Mouse (Mus musculus) embryonic facial prominence, embryonic 13.5 days (tissue): Measurements from ENCODE around the gene Zmynd19. TPM values are rescaled to one million over a fixed set of nuclear protein-coding genes. Genes with fewer than 3 reads are reported as not detected.
"Not testable (repeated sequence)": the region's sequence is repeated elsewhere in the genome, so short reads cannot be mapped to it uniquely, and the experiment has no call there.

Experiments
- ATAC-seq: fragments of 200-750 bp; cut with Nextera tagmentation; 2 replicates; pipeline ENCODE4 v1.8.0; 2017; ENCODE audit warnings: low read depth; ENCODE audit not compliant: insufficient number of reproducible peaks, insufficient read depth, low FRiP score, low TSS enrichment
- H3K27ac ChIP-seq: fragments of 300-500 bp; sonication (generic); 2 replicates; pipeline ENCODE4 v1.5.1; 2015; ENCODE audit warnings: moderate library complexity, mild to moderate bottlenecking, inconsistent platforms
- H3K27me3 ChIP-seq: fragments of 300-500 bp; sonication (generic); 2 replicates; pipeline ENCODE4 v1.6.1; 2015; ENCODE audit warnings: mild to moderate bottlenecking, inconsistent platforms
- H3K36me3 ChIP-seq: fragments of 300-500 bp; sonication (generic); 2 replicates; pipeline ENCODE4 v1.6.1; 2015; ENCODE audit warnings: mild to moderate bottlenecking, inconsistent platforms
- H3K4me1 ChIP-seq: fragments of 300-500 bp; sonication (generic); 2 replicates; pipeline ENCODE4 v1.6.1; 2015; ENCODE audit warnings: inconsistent platforms
- H3K4me2 ChIP-seq: fragments of 300-500 bp; sonication (generic); 2 replicates; pipeline ENCODE4 v1.6.1; 2015; ENCODE audit warnings: moderate library complexity, mild to moderate bottlenecking, inconsistent platforms
- H3K4me3 ChIP-seq: fragments of 300-500 bp; sonication (generic); 2 replicates; pipeline ENCODE4 v1.5.1; 2015; ENCODE audit warnings: mild to moderate bottlenecking, inconsistent platforms
- H3K9ac ChIP-seq: fragments of 300-500 bp; sonication (generic); 2 replicates; pipeline ENCODE4 v1.6.1; 2015; ENCODE audit warnings: mild to moderate bottlenecking, inconsistent platforms
- H3K9me3 ChIP-seq: fragments of 300-500 bp; sonication (generic); 2 replicates; pipeline ENCODE4 v1.6.1; 2016; ENCODE audit warnings: inconsistent platforms
- WGBS: fragments of 180-500 bp; shearing (Covaris S2); methylation state at CpG from one replicate; pipeline ENCODE4 v1.1.7; 2015; ENCODE audit warnings: mixed read lengths; 5-methylcytosine and 5-hydroxymethylcytosine counted together
- polyA plus RNA-seq: library from polyadenylated mRNA; unstranded; fragments of >200 nt; fragmentation: Nextera tagmentation; extraction: Ambion mirVana; gene quantifications from 2 replicates; pipeline ENCODE4 v1.2.1, GENCODE M21; 2015

The Zmynd19 gene
- polyA plus RNA-seq, 1 experiment from 2014 or later = 15.9 TPM

GRCm38 (mm10) chr2:24950189-24950535 lies 570 bp downstream of the Zmynd19 start:
- ATAC-seq = 0 out of 2 replicates have a peak, but pooled peaks have one; percentile 3
- H3K27ac ChIP-seq = peak overlapping the region; percentile 60; the same call in 1 of the 2 replicates
- 0% methylated on average over 31 of the region's 31 CpGs for WGBS

GRCm38 (mm10) chr2:24952537-24953055 lies 3.0 kb downstream of the Zmynd19 start:
- H3K9me3 ChIP-seq = no peaks in the 10 kb centered on the region
- H3K27ac ChIP-seq = no peak overlapping the region
- H3K27me3 ChIP-seq = no peaks in the 10 kb centered on the region
- H3K4me2 ChIP-seq = no peak overlapping the region
- H3K4me1 ChIP-seq = peaks cover 14% of the 10 kb centered on the region
- 86% methylated on average over 4 of the region's 4 CpGs for WGBS
- H3K4me3 ChIP-seq = no peak overlapping the region
- H3K36me3 ChIP-seq = peaks cover 59% of the 10 kb centered on the region
- ATAC-seq = no peak
- no peak overlapping the region for H3K9ac ChIP-seq

More at GRCm38 (mm10) chr2:24950189-24950535, 570 bp downstream of the Zmynd19 start:
- peak overlapping the region; percentile 99 for H3K4me3 ChIP-seq
- H3K9ac ChIP-seq = peak overlapping the region; percentile 95
- H3K4me1 ChIP-seq = peaks cover 14% of the 10 kb centered on the region
- H3K27me3 ChIP-seq = no peaks in the 10 kb centered on the region
- peaks cover 35% of the 10 kb centered on the region for H3K36me3 ChIP-seq
- H3K9me3 ChIP-seq = no peaks in the 10 kb centered on the region
- H3K4me2 ChIP-seq = peak overlapping the region; percentile 94

- H3K4me3 ChIP-seq = no peak overlapping the region
- H3K27ac ChIP-seq = no peak overlapping the region
- no peaks in the 10 kb centered on the region for H3K9me3 ChIP-seq
- H3K9ac ChIP-seq = no peak overlapping the region
- WGBS = 32% methylated on average over 3 of the region's 3 CpGs
- H3K4me1 ChIP-seq = peaks cover 13% of the 10 kb centered on the region
- H3K27me3 ChIP-seq = no peaks in the 10 kb centered on the region
- H3K36me3 ChIP-seq = peaks cover 71% of the 10 kb centered on the region
- no peak overlapping the region for H3K4me2 ChIP-seq
- ATAC-seq = no peak
These were observed 11.3 kb downstream of the Zmynd19 start for GRCm38 (mm10) chr2:24960910-24961309.

GRCm38 (mm10) chr2:24962304-24963000 lies 12.9 kb downstream of the Zmynd19 start, which contains the start of gene Dph7:
Gene Dph7 (plus strand): TSS chr2:24962400.
- H3K27ac ChIP-seq = peak within 1 kb of the TSS; percentile 52; the same call in 1 of the 2 replicates
- H3K9ac ChIP-seq = peak within 1 kb of the TSS; percentile 93
- peak within 1 kb of the TSS; percentile 81 for H3K4me3 ChIP-seq
- H3K4me2 ChIP-seq = peak within 1 kb of the TSS; percentile 73
- peaks cover 13% of the 10 kb centered on the region for H3K4me1 ChIP-seq
- no peaks in the 10 kb centered on the region for H3K27me3 ChIP-seq
- WGBS = under 1% methylated on average over 28 of the region's 28 CpGs
- peaks cover 69% of the 10 kb centered on the region for H3K36me3 ChIP-seq
- no peaks in the 10 kb centered on the region for H3K9me3 ChIP-seq
- peak; percentile 72 for ATAC-seq

GRCm38 (mm10) chr2:24970386-24970785 lies 20.8 kb downstream of the Zmynd19 start:
- ATAC-seq = no peak
- Histone ChIP-seq H3K4me2 (no peak overlapping the region), H3K27ac (no peak overlapping the region), H3K27me3 (no peaks in the 10 kb centered on the region), H3K9ac (no peak overlapping the region), H3K36me3 (peaks cover 77% of the 10 kb centered on the region), H3K9me3 (no peaks in the 10 kb centered on the region), H3K4me3 (no peak overlapping the region), H3K4me1 (peaks cover 13% of the 10 kb centered on the region)
- 87% methylated on average over 4 of the region's 4 CpGs for WGBS

GRCm38 (mm10) chr2:24974452-24974851 lies 24.9 kb downstream of the Zmynd19 start:
- peak overlapping the region; percentile 80 for H3K27ac ChIP-seq
- H3K4me2 ChIP-seq = peak overlapping the region; percentile 93
- ATAC-seq, H3K27me3 ChIP-seq, H3K9me3 ChIP-seq: not testable (repeated sequence)
- peaks cover 40% of the 10 kb centered on the region for H3K36me3 ChIP-seq
- H3K4me3 ChIP-seq = peak overlapping the region; percentile 80
- WGBS = under 1% methylated on average over 17 of the region's 17 CpGs
- H3K4me1 ChIP-seq = peaks cover 18% of the 10 kb centered on the region
- peak overlapping the region; percentile 84 for H3K9ac ChIP-seq

- under 1% methylated on average over 64 of the region's 64 CpGs for WGBS
- peak within 1 kb of the TSS; percentile 92 for H3K27ac ChIP-seq
- H3K9me3 ChIP-seq = no peaks in the 10 kb centered on the region
- H3K9ac ChIP-seq = peak within 1 kb of the TSS; percentile 84
- H3K4me1 ChIP-seq = peaks cover 18% of the 10 kb centered on the region
- H3K36me3 ChIP-seq = peaks cover 33% of the 10 kb centered on the region
- peak within 1 kb of the TSS; percentile 80 for H3K4me3 ChIP-seq
- no peaks in the 10 kb centered on the region for H3K27me3 ChIP-seq
- H3K4me2 ChIP-seq = peak within 1 kb of the TSS; percentile 93
- peak; percentile 99 for ATAC-seq
These were observed 25.5 kb downstream of the Zmynd19 start, which contains the start of gene Mrpl41 for GRCm38 (mm10) chr2:24974906-24975703. Gene Mrpl41 (minus strand): TSS chr2:24975098.

- under 1% methylated on average over 16 of the region's 16 CpGs for whole genome bisulfite sequencing
- ATAC-seq = peak; percentile 54
These were observed 26.2 kb downstream of the Zmynd19 start, which contains the start of gene Pnpla7 for GRCm38 (mm10) chr2:24975704-24976297. Gene Pnpla7 (plus strand): TSS chr2:24976033.

GRCm38 (mm10) chr2:24976960-24977359 lies 27.4 kb downstream of the Zmynd19 start:
- WGBS = 92% methylated on average over 5 of the region's 5 CpGs
- H3K27me3 ChIP-seq = no peaks in the 10 kb centered on the region
- no peak overlapping the region for H3K4me3 ChIP-seq

More at GRCm38 (mm10) chr2:24975704-24976297, 26.2 kb downstream of the Zmynd19 start, which contains the start of gene Pnpla7:
- Histone ChIP-seq H3K9ac (peak within 1 kb of the TSS; percentile 84), H3K27ac (peak within 1 kb of the TSS; percentile 92), H3K27me3 (no peaks in the 10 kb centered on the region), H3K9me3 (no peaks in the 10 kb centered on the region), H3K4me1 (peaks cover 18% of the 10 kb centered on the region), H3K4me3 (peak within 1 kb of the TSS; percentile 80), H3K4me2 (peak within 1 kb of the TSS; percentile 93), H3K36me3 (peaks cover 26% of the 10 kb centered on the region)

GRCm38 (mm10) chr2:24987762-24988161 lies 38.2 kb downstream of the Zmynd19 start:
- WGBS = 80% methylated on average over 2 of the region's 2 CpGs
- ATAC-seq = no peak
- H3K4me3 ChIP-seq = no peak overlapping the region

More at GRCm38 (mm10) chr2:24976960-24977359, 27.4 kb downstream of the Zmynd19 start:
- Histone ChIP-seq H3K4me1 (peaks cover 18% of the 10 kb centered on the region), H3K4me2 (no peak overlapping the region), H3K9me3 (no peaks in the 10 kb centered on the region), H3K36me3 (peaks cover 15% of the 10 kb centered on the region), H3K27ac (no peak overlapping the region), H3K9ac (no peak overlapping the region)
- ATAC-seq = no peak

GRCm38 (mm10) chr2:24995332-24995731 lies 45.7 kb downstream of the Zmynd19 start:
- WGBS = 88% methylated on average over 6 of the region's 6 CpGs
- Histone ChIP-seq H3K27me3 (no peaks in the 10 kb centered on the region), H3K36me3 (no peaks in the 10 kb centered on the region), H3K4me2 (no peak overlapping the region), H3K4me3 (no peak overlapping the region), H3K27ac (no peak overlapping the region), H3K9ac (no peak overlapping the region), H3K4me1 (no peaks in the 10 kb centered on the region), H3K9me3 (no peaks in the 10 kb centered on the region)
- no peak for ATAC-seq

More at GRCm38 (mm10) chr2:24987762-24988161, 38.2 kb downstream of the Zmynd19 start:
- Histone ChIP-seq H3K4me1 (no peaks in the 10 kb centered on the region), H3K4me2 (no peak overlapping the region), H3K27me3 (no peaks in the 10 kb centered on the region), H3K36me3 (0 out of 2 replicates have a peak, but pooled peaks cover 17% of the 10 kb centered on the region), H3K9me3 (no peaks in the 10 kb centered on the region), H3K9ac (no peak overlapping the region), H3K27ac (no peak overlapping the region)
